Mouse (Mus musculus): ENCODE measurements around the gene H2-M10.6.
A peak's percentile ranks its signal among the peaks of the same experiment; 100 is the strongest.
"Not testable (repeated sequence)": the region's sequence is repeated elsewhere in the genome, so short reads cannot be mapped to it uniquely, and the experiment has no call there.

H2-M10.6 gene

GRCm38 (mm10) chr17:36811871-36812270, at the start of gene H2-M10.6:
Gene H2-M10.6, plus strand, starts transcription at chr17:36812171.
- no peak for DNase-seq (ENCODE audit: low spot score in 2 of 2)

GRCm38 (mm10) chr17:36763816-36764215, 48.2 kb upstream of the H2-M10.6 start:
- DNase-seq (ENCODE audit: low spot score in 2 of 2): no peak

- peak; percentile 23 to 31 for DNase-seq (ENCODE audit: low spot score in 2 of 2)
Observed at GRCm38 (mm10) chr17:36764244-36764643, 47.7 kb upstream of the H2-M10.6 start.

GRCm38 (mm10) chr17:36765403-36765802, 46.6 kb upstream of the H2-M10.6 start:
- not testable (repeated sequence) for DNase-seq (ENCODE audit: low spot score in 2 of 2)

GRCm38 (mm10) chr17:36772610-36773009, 39.4 kb upstream of the H2-M10.6 start, which contains the start of gene H2-M10.5:
Gene H2-M10.5, plus strand, starts transcription at chr17:36772910.
- not testable (repeated sequence) for DNase-seq (ENCODE audit: low spot score in 2 of 2)

GRCm38 (mm10) chr17:36781533-36781932, 30.4 kb upstream of the H2-M10.6 start:
- no peak for DNase-seq (ENCODE audit: low spot score in 2 of 2)

- DNase-seq (ENCODE audit: low spot score in 2 of 2): peak in 1 of 2 experiments; percentile 40
Observed at GRCm38 (mm10) chr17:36786483-36786886, 25.5 kb upstream of the H2-M10.6 start.

GRCm38 (mm10) chr17:36788351-36788750, 23.6 kb upstream of the H2-M10.6 start:
- DNase-seq (ENCODE audit: low spot score in 2 of 2): no peak

GRCm38 (mm10) chr17:36788801-36789200, 23.2 kb upstream of the H2-M10.6 start:
- peak; percentile 70 for DNase-seq (ENCODE audit: low spot score in 2 of 2)

GRCm38 (mm10) chr17:36799493-36799892, 12.5 kb upstream of the H2-M10.6 start:
- no peak for DNase-seq (ENCODE audit: low spot score in 2 of 2)

GRCm38 (mm10) chr17:36799921-36800462, 12.0 kb upstream of the H2-M10.6 start:
- not testable (repeated sequence) for DNase-seq (ENCODE audit: low spot score in 2 of 2)

GRCm38 (mm10) chr17:36824005-36824404, 12.0 kb downstream of the H2-M10.6 start:
- peak in 1 of 2 experiments; percentile 28 for DNase-seq (ENCODE audit: low spot score in 2 of 2)

GRCm38 (mm10) chr17:36825525-36825924, 13.6 kb downstream of the H2-M10.6 start:
- no peak for DNase-seq (ENCODE audit: low spot score in 2 of 2)

- DNase-seq (ENCODE audit: low spot score in 2 of 2): peak; percentile 78 to 81
Observed at GRCm38 (mm10) chr17:36826002-36826401, 14.0 kb downstream of the H2-M10.6 start.

- no peak for DNase-seq (ENCODE audit: low spot score in 2 of 2)
Observed at GRCm38 (mm10) chr17:36828488-36828887, 16.5 kb downstream of the H2-M10.6 start.

- DNase-seq (ENCODE audit: low spot score in 2 of 2): no peak
Observed at GRCm38 (mm10) chr17:36830470-36830869, 18.5 kb downstream of the H2-M10.6 start.

- DNase-seq (ENCODE audit: low spot score in 2 of 2): no peak
Observed at GRCm38 (mm10) chr17:36832694-36833093, 20.7 kb downstream of the H2-M10.6 start.

- DNase-seq (ENCODE audit: low spot score in 2 of 2): peak; percentile 45 to 49
Observed at GRCm38 (mm10) chr17:36835591-36836426, 23.8 kb downstream of the H2-M10.6 start.

- DNase-seq (ENCODE audit: low spot score in 2 of 2): no peak
Observed at GRCm38 (mm10) chr17:36836427-36836812, 24.4 kb downstream of the H2-M10.6 start.

- peak; percentile 95 for DNase-seq (ENCODE audit: low spot score in 2 of 2)
Observed at GRCm38 (mm10) chr17:36836874-36837647, 25.1 kb downstream of the H2-M10.6 start, which contains the start of gene Trim26. Gene Trim26, plus strand, starts transcription at chr17:36837134.

- no peak for DNase-seq (ENCODE audit: low spot score in 2 of 2)
Observed at GRCm38 (mm10) chr17:36839001-36839400, 27.0 kb downstream of the H2-M10.6 start.

- no peak for DNase-seq (ENCODE audit: low spot score in 2 of 2)
Observed at GRCm38 (mm10) chr17:36839931-36840330, 28.0 kb downstream of the H2-M10.6 start.
